Mouse (Mus musculus): ENCODE data around the gene Pex26.

Gene Pex26

DNA sequence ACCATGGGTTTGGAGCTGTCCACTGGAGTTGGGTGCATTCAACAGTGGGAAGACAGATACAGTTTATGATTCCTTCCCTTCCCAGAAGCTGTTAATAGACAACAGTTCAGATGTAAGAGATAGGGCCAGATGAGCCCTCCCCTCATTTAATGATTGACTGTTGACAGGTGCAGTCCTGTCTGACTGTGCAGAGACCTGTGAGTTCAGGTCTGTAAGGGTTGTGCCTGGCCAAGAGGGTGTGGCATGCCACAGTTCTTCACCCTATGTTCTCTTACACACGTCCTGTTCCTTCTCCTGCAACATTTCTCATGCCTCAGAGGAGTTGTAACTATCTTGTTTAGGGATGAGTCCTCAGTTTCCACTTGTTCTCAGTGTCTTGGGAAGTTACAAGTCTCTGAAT lies 49.2 kb downstream of the Pex26 start:
- in situ Hi-C loops (cut with MboI, MseI) = loop anchor here (25.0 kb wide), 1 partner anchor 1580 kb away; the partner anchor contains the start of genes Foxj2 and Slc2a3

DNA sequence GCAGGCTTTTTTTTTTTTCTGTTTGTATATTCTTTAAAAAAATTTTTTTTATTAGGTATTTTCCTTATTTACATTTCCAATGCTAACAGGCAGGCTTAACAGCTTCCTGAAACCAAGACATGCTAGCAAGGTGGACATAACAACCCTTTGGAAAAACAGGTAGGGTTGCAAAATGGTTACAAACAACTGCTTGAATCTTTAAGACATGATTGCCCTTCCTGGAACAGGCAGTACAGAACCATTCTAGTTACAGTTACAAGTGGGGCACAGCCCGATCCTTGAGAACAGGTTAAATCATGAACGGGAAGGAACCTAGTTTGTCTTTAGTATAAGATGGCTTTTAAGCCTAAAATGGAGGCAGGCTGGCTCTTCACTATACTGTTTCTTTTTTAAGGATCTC lies 52.9 kb downstream of the Pex26 start:
- in situ Hi-C loops (cut with MboI, MseI) = loop anchor here (25.0 kb wide), 1 partner anchor 1576 kb away; the partner anchor contains the start of genes Foxj2 and Slc2a3

DNA sequence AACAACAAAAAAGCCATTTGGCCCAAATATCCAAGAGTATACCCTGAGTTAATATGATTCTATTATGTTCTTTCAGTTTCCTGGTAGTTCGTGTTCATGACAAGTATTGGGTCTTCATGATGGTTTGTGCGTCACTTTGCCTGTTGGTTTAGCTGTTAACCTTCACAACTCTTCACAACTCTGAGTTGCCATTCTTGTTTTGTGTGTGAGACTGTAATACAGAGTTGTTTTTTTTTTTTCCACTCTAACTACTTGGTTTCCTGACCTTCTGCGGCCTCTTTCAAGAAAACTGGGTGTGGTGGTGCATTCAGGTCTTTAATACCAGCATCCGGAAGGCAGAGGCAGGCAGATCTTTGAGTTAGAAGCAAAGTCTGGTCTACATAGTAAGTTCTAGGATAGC lies 54.7 kb downstream of the Pex26 start:
- in situ Hi-C loops (cut with MboI, MseI) = loop anchor here (25.0 kb wide), 1 partner anchor 1574 kb away; the partner anchor contains the start of genes Foxj2 and Slc2a3

DNA sequence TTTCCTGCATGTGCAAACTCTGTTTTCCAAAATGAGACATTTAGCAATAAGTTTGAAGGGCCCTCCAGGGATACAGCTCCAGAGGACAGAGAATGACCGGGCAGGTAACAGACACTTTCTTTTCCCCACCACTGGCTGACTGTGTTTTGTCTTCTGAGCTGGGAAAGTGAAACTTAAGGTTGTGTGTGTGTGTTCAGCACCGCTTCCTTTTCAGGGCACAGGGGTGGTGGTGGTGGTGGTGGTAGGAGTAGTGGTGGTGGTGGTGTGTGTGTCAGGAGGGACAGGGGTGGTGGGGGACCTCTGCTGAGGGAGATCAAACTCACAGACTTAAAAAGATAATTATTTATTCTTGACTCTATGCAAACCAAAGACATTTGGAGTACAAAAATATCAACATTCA lies 58.3 kb downstream of the Pex26 start:
- in situ Hi-C loops (cut with MboI, MseI) = loop anchor here (25.0 kb wide), 1 partner anchor 1571 kb away; the partner anchor contains the start of genes Foxj2 and Slc2a3

DNA sequence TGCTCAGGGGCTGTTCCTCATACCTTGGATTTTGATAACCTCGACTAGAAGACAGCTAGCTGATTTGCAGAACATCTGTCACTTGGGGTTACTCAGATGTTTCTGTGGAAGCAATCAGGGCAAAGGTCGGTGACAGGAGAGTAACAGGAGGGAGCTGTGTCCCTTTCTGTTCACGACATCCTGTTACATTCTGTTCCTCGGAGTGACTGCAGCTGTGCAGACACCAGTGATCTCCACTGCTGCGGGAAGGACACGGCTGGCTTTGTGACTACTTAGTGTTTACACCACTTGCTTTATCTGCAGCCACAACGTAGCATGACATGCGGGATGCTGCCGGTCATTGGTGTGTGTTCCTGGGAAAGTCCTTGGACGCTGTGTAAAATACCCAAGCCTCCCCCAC lies 59.7 kb downstream of the Pex26 start:
- in situ Hi-C loops (cut with MboI, MseI) = loop anchor here (25.0 kb wide), 1 partner anchor 1569 kb away; the partner anchor contains the start of genes Foxj2 and Slc2a3

DNA sequence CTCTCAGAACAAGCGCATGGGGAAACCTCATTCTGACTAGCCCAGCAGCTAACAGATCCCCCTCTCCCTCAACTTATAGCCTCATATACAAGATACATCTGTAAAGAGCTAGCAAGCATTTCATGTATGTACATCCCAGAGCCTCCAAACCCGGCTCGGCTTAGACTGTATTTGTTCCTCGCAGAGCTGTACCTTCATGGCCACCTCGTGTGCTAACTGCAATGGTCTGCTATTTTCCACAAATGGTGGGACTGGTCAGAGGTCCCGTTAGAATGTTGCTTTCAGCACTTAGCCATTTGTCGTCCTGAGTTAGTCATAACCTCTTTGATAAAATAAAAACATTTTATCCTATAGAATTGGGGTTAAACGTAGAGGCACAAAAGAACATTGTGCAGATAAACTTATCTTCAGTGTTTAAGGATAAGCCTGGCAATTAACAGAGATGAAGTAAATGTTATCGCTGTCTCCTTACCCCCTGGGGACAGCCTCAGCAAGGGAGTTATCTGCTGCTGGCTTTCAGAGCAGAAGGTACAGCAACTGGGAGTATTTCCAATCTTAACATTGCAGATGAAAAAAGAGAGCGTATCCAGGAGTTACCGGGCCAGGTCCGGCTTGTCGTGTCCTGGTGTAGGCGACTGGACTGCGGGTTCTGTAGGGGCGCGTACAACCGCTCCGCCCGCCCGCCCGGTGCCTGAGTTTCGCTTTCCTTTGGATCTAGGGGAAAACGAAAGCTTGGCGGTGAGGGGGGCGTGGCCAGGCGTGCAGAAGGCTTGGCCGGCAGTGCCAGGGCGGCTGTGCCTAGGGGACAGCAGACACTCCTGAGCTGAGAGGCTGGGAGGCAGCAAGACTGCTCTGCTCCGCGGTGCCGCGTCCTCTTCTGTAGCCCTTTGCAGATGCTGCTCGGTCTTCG lies 61.9 kb downstream of the Pex26 start, which contains the start of gene Usp18:
Gene Usp18, plus strand, starts transcription at position 780 of the 910 bp plus-strand sequence.
- in situ Hi-C loops (cut with MboI, MseI) = loop anchor here (25.0 kb wide), 1 partner anchor 1567 kb away; the partner anchor contains the start of genes Foxj2 and Slc2a3

DNA sequence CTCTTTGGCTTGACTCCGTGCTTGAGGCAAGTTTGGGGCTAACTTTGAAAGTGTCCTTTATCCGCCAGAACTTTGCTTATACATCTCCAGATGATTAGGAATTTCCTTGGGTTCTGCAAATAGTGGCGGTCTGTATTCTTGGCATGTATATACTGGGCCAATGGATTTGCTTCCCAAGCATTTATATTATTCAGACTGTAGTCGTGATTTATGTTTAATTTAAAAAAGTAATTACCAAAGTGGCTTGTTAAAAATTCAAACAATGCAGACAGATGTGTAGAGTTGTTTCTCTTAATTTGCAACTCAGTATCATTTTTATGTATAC lies 62.5 kb downstream of the Pex26 start:
- in situ Hi-C loops (cut with MboI, MseI) = loop anchor here (25.0 kb wide), 1 partner anchor 1566 kb away; the partner anchor contains the start of genes Foxj2 and Slc2a3
